Mouse (Mus musculus) brain, adult 2 months (tissue): ENCODE measurements around the gene Nr4a2.
A peak's percentile ranks its signal among the peaks of the same experiment; 100 is the strongest.

Experiments
- DNase-seq: peaks from one replicate; pipeline ENCODE4 v3.0.0; 2011; ENCODE audit warnings: low read depth, low spot score

Gene Nr4a2

DNA sequence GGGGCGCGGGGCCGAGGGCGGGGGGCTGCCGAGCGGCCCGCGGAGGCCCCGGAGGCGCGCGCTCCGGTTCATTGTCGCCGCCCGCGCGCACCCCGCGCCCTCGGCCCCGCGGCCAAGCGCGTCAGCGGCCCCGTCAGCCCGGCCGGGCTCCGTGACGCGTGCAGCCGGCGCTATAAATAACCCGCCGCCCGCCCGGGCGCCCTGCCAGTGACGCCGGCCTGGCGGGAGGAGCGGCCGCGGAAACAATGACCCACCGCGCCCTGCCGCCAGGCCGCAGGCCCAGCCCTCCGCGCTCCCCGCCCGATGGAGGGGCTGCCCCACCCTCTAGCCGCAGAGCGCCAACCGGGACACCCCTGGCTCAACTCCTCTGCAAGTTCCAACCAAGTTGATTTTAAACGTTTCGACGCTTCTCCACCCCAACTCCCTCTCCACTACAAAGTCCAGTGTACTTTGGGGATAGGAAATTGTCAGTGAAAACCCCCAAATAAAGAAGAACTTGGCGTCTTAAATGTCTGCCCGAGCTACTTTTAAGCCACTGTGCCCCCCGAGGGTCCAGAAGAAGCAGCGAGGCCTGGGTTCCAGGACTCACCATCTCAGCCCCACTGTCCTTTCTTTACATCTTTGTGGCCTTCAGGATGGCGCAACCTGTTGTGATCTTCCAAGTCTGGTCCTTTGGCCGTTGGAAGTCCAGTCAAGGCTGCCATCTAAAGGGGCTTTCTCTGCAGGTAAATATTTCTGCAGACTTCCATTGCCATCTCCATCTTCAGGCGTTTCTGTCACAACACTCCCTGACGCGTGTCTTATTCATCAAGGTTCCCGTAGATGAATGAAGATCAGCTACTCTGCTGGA is at the start of gene Nr4a2:
Nr4a2 (minus strand) TSS at position 13 of the 850 bp plus-strand sequence.
- DNase-seq, result peak; percentile 84

DNA sequence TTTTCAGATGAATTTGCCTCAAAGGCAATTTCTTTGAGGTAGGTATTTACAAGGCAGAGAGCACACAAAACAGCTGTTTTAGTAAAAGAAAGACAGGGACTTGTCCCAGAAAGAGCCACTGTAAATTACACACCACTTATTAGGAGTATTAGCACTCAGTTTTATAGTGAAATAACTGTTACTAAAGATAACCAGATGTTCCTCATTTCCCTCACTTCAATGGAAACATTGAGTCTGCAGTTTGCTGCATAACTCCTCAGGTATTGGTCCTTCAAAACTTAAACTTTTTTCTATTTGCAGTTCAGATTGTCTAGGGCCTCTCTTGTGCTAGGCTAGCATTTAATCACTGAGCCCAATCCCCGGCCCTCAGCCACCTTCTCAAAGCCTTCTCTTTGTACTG is 41.6 kb upstream of the Nr4a2 start:
- DNase-seq, result no peak

DNA sequence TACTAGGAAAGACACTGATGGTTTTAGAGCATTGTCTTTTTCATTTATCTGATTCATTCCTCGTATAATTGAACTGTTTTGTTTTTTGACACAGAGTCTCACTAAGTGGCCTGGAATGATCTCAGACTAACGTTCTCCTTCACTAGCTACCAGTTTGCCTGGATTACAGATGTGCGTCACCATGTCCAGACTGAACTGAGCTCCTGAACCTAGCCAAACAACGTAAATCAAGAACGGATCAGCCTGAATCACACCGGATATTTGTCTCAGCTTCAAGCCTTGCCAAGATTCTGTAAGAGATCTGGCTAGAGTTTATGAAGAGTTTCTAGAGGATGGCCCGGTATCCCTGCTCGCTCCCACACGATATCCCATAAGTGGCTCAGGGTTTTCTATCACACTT is 33.0 kb upstream of the Nr4a2 start:
- DNase-seq, result no peak

DNA sequence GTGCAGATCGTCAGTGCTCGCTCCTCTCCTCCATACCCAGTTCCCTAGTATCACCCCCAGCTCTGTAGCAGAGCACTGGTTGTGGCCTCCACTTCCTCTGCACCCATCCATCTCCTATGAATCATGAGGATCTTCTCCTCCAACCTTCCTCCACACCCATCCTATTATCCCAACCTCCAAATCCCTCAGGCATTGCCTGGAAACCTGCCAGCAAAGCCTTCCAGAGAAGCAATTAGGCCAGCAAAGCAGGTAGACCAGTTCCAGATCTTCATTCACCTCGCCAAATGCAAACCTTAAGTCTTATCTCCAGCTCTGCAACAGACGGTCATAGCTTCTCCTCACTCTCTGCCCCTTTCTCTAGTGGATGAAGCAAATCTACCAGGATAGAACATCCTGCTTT is 26.0 kb upstream of the Nr4a2 start:
- no peak for DNase-seq

DNA sequence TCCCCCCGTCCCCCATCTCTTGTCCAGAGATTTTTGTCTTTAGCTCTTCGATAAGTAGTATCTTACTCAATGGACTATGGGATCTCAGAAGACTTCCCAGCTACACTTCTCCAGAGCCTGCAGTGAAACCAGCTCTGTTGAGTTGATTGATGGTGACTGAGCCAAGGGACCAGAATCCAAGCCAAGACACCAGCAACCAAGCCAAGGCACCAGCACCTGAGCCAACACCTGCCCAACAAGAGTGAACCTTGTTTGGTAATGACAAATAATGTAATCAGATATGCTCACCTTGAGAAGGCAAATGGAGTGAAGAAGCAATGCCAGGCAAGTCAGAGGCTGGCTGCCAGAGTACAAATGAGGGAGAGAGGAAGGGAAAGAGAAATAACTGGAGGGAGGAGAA is 24.4 kb upstream of the Nr4a2 start:
- DNase-seq, result no peak

DNA sequence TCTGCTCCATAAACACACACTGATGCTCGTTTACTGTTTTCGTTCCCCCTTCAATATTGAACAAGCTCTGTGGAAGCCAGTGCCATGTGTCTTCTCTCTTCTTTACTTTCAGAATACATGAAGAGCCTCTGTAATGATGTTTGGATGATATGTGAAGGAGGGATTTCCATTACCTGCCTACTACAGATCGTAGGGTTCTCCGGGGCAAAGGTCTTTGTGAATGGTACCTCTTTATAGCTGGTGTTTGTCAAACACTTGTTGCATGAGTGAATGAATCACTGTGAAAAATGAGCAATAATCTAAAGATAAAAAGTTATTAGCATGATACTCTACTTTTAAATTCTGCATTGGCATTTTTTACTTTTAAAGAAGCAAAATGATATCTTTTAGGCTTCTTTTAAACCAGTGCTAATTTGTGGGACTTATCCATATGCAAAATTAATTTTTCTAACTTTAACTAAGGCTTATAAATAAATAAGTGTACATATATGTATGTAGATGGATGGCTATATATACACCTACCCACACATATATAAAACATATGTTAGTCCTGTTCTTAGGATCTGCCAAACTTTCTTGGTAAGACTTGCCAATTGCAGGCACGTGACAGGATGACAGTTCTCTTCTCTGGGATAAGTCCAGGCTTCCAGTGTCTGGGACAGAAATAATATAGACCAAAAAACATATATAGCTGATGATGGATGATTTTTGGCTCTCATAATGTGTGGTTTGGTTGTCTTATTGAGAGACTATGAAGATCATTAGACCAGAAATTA is 22.0 kb upstream of the Nr4a2 start:
- peak; percentile 47 for DNase-seq

DNA sequence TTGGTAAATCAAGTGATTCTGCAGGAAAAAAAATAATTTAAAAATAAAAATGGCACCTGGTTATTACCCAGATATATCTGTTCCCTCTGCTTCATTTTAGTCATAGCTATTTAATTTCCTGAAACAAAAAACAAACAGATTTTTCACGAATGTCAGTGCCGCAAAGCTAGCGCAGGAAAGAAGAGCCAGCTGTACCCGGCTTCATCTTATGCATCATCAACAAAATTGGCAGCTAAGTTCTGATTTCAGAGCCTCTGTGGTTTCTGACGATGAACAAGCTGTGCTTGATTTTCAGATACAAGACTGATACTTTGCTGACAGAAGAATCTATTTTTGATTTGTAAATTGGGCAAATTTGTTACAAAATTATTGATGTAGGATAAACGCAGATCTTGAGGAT is 14.8 kb upstream of the Nr4a2 start:
- peak; percentile 68 for DNase-seq

DNA sequence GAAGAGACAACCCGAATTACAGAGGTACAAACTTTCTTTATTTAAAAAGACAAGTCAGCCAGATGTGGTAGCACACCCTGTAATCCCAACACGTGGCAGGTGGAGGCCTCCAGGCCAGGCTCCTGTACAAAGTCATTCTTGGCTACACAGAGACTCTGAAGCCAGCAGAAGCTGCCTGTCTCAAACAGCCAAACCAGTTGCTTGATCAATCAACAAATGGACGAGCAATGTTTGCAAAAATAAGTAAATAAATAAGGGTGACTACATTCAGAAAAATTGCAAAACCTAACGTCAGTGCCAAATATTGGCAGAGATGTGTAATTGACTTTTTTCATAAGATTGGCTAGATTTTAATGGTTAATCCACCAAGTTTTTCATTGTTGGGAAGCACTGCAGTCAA is 3.7 kb upstream of the Nr4a2 start:
- no peak for DNase-seq

DNA sequence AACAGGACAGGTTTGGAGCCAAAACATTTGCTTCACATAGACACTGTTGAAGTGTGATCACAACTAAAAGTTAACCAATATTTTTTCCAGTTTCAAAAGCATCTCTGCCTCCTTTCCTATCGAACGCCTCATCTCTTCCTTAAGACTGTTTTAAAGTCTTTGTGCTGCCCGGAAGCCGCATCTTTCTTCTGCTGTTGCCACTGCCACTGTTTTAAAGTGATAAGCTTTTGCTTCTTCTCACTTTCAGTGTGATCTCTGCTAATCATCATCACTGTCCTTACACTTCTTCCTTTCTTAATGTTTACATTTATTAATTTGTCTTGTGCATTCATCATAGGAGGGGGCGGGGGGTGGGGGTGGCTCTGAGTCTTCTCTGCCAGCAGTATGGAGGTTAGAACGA is 2.1 kb upstream of the Nr4a2 start:
- no peak for DNase-seq

DNA sequence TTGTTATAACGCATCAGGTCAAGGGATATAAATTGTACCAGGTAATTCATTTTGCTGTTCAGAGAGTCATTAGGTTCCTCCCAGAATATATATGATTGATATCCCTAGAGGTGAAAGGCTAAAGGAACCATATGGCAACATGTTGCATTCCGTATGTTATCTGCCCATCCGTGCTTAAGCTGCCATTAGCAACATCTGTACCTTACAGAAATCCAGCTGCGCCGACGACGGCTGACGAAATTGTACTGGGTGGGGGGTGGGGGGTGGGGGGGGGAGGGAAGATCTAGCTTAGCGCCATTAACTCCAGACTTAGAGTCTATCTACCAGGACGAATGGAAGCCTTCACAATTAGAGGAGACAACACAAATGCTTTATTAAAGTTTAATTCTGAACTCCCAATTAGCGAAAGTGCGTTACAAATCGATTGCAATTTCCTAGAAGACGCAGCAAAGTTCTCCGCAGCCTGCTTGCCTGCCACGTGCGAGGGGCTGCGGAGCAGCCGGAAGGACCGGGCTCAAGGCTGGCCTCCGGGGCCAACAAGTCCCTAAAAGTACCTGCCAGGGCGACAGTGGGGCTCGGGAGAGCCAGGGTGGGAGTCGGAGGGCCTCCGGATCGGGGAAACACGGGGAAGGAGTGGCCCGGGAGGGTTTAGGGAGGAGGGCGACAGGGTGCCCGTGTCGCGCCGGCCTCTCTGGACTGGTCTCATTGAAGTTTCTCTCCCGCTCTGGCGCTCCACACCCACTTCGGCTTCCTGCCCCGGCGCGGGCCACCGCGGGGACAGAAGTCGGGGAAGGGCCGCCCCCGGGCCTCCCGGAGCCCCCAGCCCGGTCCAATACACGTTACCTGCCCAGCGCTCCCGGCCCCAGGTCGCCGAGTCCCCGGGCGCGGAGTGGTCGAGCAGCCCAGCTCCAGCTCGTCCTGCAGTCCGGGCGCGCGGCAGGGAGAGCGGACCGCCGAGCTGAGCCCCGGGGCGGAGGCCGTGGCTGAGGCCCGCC is 520 bp downstream of the Nr4a2 start:
- DNase-seq, result no peak

DNA sequence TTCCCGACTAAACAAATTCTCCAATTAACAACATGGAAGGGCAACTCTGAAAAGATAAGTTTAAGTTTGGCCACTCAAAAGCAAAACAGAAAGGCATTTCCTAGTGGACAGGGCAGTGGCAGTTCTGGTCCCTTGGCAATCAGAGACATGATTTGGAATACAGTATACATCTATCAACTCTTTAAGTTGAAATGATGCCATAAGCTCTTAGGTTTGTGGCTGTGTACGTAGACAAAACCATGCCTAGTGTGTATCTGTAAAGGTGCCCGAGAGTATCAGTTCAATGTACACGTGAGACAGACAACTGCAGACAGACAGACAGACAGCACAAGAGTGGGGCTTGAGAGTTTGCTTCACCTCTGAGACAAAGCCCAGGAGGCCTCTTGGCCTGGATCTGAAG is 2.7 kb downstream of the Nr4a2 start:
- DNase-seq, result no peak

DNA sequence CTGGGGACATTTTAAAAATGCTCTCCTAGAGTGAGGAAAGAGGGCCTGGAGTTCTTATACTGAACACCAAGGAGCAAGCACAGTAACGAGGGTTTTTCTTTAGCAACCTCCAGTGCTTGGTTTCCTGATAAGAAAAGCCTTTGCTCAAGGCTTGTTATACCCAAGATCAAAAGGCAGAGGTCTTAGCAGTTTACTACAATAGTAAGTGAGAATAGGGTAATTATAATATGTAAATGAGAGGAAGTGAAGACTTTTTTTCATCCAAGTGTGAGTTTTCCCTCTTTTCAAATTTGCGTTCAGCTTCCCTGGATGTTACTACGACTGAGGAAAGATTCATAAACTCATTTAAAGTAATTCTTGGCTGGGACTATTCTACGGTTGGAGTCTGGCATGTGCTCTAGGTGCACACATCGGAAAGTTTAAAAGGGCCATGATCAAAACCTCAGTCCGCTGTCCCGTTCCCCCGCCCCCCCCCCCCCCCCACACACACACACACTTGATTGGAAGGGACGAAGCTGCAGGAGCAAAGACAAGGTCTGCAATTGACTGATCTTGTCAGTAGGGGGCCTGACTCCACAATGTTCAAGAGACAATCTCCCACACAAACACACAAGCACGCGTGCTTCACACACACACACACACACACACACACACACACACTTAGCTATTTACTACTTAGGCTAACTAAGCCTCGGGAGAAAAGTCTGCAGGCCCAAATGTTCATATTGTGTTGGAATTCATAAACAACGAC is 6.4 kb downstream of the Nr4a2 start:
- peak; percentile 94 for DNase-seq

DNA sequence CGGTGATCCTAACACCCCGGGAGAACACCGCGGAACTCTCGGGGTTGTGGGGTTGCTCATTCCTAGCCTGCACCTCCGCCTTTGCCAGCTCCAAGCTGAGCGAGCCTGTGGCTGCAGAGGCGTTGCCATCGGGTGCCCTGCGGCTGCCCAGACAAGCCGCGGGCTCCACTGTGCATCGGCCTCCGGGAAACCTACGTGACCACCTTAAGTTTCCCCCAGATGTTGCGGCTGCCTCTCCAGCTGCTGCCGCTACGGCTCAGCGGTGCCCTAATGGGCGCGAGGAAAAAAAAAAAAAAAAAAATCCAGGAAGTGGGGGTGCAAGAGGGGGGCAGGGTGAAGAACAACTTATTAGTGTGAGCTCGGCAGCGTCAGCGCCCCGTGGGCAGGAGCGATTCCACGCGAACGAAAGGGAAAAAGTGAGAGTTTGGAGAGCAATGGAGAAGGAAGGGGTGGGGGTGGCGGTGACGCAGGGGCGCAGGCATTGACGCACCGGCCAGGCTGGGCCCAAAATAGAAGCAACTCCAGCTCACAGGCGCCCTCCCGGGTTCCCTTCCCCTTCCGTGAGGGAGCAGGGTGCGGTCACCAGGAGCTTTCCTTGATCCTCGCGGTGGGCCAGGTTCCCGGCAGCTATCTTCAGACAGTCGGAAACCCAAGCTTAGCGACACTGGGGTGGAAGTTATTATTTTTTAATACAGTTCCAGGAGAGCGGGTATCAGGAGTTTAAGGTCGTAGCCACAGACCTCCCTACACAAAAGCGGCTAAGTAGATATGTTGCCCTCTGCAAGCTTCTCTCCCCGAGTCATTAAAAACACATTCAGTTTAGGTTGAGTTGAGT is 7.2 kb downstream of the Nr4a2 start:
- peak; percentile 90 for DNase-seq

DNA sequence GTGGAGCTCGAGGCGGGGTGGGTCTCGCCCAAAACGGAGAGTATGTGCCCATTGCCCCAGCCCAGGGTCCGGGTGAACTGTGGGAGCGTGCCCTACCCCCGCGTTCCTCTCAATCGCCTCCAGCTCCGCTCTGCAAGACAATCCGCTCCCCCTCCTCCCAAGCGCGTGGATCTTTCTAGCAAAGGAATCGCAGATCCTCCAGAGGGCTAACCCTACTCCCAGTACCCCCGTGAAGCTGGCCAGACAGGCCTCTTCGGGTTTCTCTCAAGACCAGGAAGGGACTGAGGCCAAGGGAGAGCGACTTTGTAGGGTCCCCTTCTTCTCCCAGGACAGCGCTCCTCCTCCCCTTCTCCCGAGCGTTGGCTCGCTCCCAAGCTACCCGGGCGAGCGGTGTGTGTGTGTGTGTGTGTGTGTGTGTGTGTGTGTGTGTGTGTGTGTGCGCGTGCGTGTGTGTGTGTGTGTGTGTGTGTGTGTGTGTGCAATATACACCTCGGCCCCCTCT is 7.9 kb downstream of the Nr4a2 start:
- DNase-seq, result peak; percentile 62

DNA sequence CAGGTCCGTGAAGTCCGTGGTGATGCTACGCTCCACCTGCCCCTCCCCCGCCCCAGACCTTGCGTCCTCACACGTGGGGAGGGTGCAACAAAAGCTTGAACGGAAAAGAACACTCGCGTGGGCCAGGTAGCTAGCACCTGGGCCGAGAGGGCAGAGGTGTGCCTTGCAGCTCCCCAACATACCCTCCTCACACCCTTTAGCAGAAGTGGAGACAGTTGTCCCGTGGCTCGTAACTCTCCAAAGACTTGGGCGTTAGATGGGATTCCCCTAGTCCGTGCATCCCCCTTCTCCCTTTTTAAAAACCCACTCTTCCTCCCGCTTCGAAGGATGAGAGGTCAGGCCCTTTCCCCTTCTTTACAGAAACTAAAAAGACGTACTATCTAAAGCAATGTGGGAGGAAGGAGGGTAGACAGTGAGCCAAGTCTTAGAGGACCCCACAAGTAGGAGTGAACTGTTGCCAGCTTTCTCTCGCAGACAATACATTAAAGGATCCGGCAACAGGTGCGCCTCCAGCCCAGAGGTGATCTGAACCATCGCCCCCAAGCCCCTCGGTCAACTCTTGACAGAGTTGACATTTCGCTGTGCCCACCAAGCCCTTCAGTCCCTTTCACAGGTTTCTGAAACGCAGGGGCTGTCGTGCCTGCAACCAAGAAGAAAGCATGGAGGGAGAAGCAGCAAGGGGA is 8.5 kb downstream of the Nr4a2 start:
- DNase-seq, result no peak

DNA sequence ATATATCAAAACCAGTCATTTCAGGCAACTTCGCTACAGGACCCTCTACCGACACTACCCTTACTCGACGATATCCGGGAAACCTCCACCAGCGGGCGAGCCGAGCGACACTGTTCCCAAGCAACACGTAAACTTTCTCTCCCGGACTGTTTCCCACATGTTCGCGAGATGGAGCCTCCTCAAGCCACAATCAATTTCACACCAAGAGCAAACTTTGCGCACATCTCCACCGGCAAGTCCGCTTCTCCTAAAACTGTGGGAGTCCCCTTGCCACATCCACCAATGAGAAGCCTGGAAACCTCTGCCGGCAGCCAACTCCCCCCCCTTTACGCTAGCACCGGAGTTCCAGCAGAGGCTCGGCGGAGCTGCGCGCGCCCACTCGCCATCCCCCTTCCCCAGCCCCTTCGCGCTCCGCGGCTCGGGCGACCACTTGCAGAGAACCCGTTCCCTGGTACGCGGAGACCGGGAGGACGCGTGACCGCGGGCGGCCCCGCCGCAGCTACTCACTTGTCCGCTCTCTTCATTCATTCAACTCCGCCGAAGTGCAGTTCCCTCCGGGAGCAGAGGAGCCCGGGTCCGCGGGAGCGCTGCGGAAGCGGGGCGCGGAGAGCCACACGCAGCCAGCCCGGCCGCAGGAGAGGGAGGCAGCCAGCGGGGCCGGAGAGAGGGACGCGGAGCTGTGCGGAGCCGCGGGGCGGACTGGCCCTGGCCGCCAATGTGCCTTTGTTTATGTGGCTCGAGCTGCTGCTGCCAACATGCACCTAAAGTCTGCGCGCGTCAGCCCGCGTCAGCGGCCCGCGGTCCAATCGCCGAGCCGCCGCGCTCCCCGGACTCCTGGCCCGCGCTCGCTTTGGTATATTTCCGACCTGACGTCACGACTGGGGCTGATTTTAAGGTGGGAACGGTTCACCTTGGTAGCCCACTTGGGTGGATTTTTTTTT is 9.3 kb downstream of the Nr4a2 start:
- DNase-seq, result peak; percentile 93

DNA sequence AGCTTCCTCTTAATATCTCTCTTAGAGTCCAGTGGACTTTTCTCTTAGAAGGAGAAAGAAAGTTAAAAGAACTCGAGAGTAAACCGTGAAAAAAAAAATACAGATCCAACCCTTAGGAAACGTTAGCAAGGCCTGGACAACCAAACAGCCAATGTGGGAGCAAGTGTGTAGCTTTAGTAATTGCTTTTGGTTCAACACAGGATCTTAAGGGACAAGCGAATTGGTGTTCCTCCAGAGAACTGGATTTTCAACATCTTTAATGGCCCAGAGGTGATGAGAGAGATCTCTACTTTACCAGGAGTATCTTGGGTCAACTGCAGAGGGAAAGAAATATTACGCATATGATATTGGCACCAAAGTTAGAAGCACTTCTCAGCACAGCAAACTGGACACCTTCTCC is 10.4 kb downstream of the Nr4a2 start:
- DNase-seq, result no peak

DNA sequence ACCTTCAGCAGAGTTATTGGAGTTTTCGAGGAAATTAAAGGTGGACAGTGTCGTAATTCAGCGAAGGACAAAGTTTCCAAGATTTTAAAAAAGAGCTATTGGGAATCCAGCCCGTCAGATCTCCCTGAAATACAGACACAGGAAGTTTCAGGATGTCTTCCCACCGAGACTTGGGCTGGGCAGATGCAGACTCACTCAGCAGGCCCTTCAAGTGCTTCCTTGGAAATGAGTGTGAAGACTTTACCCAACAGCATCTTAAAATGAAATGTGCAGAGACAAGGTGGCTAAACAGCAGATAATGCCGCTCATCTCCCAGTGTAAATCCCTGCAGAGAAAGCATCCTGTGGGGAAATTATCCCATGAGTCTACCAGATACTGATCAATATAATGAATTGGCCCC is 10.9 kb downstream of the Nr4a2 start:
- DNase-seq, result no peak
